Mouse (Mus musculus) myocyte (in vitro differentiated cells): ENCODE data around the gene Ica1.

Source experiments
- POLR2A ChIP-seq: IDR thresholded peaks from one replicate; pipeline ENCODE4 v1.6.1; 2011; ENCODE audit warnings: low read depth, mild to moderate bottlenecking, control low read depth, moderate library complexity; ENCODE audit not compliant: insufficient read length
- USF1 ChIP-seq: IDR thresholded peaks from one replicate; pipeline ENCODE4 v1.6.1; 2011; ENCODE audit warnings: low read depth, mild to moderate bottlenecking, control low read depth, moderate library complexity

DNA sequence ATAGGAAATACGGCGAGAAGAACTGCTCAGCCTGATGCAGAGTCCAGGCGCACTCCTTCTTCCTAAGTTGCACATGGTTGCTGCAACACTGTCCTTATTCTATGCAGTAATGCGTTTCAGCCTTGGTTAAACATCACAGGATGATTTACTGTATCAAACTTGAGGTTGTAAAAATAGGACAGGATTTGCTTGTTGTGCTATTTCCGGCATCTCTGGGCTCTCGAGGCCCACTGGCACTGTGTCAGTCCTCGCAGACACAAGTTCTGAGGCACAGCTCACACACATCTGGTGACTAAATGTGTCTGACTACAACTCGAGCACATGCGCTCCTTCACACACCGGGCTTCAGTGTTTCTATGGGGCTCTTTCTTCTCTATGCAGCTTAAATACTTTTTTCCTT is 94.9 kb downstream of the Ica1 start:
- TF ChIP-seq USF1 (no peak), POLR2A (no peak)
